Mouse (Mus musculus): ENCODE data around the gene Lhpp. TPM values are rescaled to one million over a fixed set of nuclear protein-coding genes. Genes with fewer than 3 reads are reported as not detected.

Gene Lhpp
- polyA plus RNA-seq, 1 experiment: 4.7 TPM

DNA sequence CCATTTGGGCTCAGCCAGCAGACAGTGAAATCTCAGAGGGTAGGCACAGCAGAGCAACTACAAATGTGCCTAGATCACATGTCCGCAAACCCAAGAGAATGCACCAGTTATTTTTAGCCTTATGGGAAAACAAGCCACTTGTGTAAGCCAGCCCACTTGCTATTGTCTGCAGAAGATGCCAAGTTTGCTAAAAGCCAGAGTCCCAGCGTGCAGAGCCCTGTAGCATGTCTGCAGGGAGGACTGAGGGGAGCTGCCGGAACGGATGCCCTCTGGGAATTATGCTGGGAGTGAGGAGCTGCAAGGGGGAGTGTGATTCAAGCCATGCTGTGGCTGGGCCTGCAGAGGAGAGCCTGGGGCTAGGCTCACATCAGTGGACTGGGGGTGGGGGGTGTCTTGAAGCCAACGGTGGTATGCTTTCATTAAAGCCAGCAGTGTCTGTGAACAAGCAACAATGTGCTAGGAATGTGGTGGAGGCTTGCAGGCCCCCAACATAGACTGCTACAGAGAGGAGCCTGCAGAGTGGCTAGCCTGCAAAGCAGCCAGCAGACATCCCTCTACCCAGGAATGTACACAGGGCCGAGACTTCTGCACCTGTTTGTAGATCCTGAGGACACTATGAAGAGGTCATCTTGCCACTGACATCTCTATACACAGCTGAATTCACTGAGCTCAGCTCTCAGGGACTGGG, 103.9 kb downstream of the Lhpp start:
- H3K27me3 ChIP-seq (ENCODE audit: control insufficient read depth, insufficient read depth, insufficient read length): no peaks in the 10 kb centered on the region
- no peak overlapping the region for H3ac ChIP-seq (ENCODE audit: control insufficient read depth, insufficient read length)
- peak overlapping the region; percentile 61 for H3K4me2 ChIP-seq (ENCODE audit: low read depth)
- no peaks in the 10 kb centered on the region for H3K79me2 ChIP-seq (ENCODE audit: control insufficient read depth, insufficient read depth)
- TF ChIP-seq CEBPB (IDR thresholded peaks at IDR 0.05; ENCODE audit: insufficient read depth, poor library complexity, severe bottlenecking) (peak; percentile 36; the same call in 1 of the 2 replicates), MYOG (IDR thresholded peaks at IDR 0.05; ENCODE audit: control insufficient read depth in 1 of 3, insufficient read depth in 1 of 3, insufficient read length in 2 of 3, low read depth in 2 of 3) (peak in 1 of 3 experiments; percentile 55), MYOD1 (IDR thresholded peaks at IDR 0.05; ENCODE audit: control insufficient read depth in 1 of 3, insufficient read length in 2 of 3, low read depth in 2 of 3) (peak in 2 of 3 experiments; percentile 32 to 41), E2F4 (IDR thresholded peaks at IDR 0.05; ENCODE audit: insufficient read depth) (no peak), REST (IDR thresholded peaks at IDR 0.05; ENCODE audit: insufficient read depth, insufficient read length) (no peak), POLR2AphosphoS2 (IDR thresholded peaks at IDR 0.05; ENCODE audit: insufficient read length, low read depth) (no peak), TCF12 (IDR thresholded peaks at IDR 0.05; ENCODE audit: insufficient read depth, poor library complexity, severe bottlenecking) (no peak), SRF (IDR thresholded peaks at IDR 0.05; ENCODE audit: control insufficient read depth, insufficient read length, low read depth) (no peak), TCF3 (IDR thresholded peaks at IDR 0.05; ENCODE audit: insufficient read length, low read depth) (no peak), USF1 (IDR thresholded peaks at IDR 0.05; ENCODE audit: low read depth) (peak; percentile 65)
- no peaks in the 10 kb centered on the region for H3K36me3 ChIP-seq (ENCODE audit: control insufficient read depth, insufficient read depth)
- no peak overlapping the region for H3K4me3 ChIP-seq

DNA sequence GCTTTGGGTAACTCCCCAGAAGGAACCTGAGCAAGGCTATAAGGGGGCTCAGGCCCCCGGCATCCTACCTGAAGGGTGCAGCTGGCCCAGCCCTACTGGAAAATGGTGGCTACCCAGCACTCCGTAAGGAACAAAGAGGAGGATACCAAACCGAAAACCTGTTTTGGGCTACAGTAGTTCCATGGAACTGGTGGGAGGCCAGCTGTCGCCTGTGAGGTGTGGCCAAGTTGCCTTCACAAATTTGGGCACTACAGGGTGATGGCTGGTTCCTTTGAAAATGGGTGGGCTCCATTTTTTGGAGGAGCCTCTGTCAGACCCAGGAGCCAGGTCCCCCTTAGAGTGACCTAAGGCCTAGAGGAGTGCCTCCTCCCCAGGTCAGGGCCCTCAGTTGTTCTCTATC, 104.8 kb downstream of the Lhpp start:
- Histone ChIP-seq H3K36me3 (ENCODE audit: control insufficient read depth, insufficient read depth) (no peaks in the 10 kb centered on the region), H3K4me2 (ENCODE audit: low read depth) (peak overlapping the region; percentile 61), H3K79me2 (ENCODE audit: control insufficient read depth, insufficient read depth) (no peaks in the 10 kb centered on the region), H3K27me3 (ENCODE audit: control insufficient read depth, insufficient read depth, insufficient read length) (no peaks in the 10 kb centered on the region), H3ac (ENCODE audit: control insufficient read depth, insufficient read length) (no peak overlapping the region), H3K4me3 (no peak overlapping the region)
- TF ChIP-seq TCF12 (IDR thresholded peaks at IDR 0.05; ENCODE audit: insufficient read depth, poor library complexity, severe bottlenecking): no peak
- TF ChIP-seq E2F4 (IDR thresholded peaks at IDR 0.05; ENCODE audit: insufficient read depth): no peak
- TF ChIP-seq REST (IDR thresholded peaks at IDR 0.05; ENCODE audit: insufficient read depth, insufficient read length): no peak
- TF ChIP-seq USF1 (IDR thresholded peaks at IDR 0.05; ENCODE audit: low read depth): no peak
- TF ChIP-seq MYOG (IDR thresholded peaks at IDR 0.05; ENCODE audit: control insufficient read depth in 1 of 3, insufficient read depth in 1 of 3, insufficient read length in 2 of 3, low read depth in 2 of 3): peak in 1 of 3 experiments; percentile 68
- TF ChIP-seq POLR2A (IDR thresholded peaks at IDR 0.05; ENCODE audit: insufficient read length, low read depth): no peak
- peak in 2 of 3 experiments; percentile 36 to 61 for TF ChIP-seq MYOD1 (IDR thresholded peaks at IDR 0.05; ENCODE audit: control insufficient read depth in 1 of 3, insufficient read length in 2 of 3, low read depth in 2 of 3)
- no peak for TF ChIP-seq POLR2AphosphoS2 (IDR thresholded peaks at IDR 0.05; ENCODE audit: insufficient read length, low read depth)
- no peak for TF ChIP-seq CEBPB (IDR thresholded peaks at IDR 0.05; ENCODE audit: insufficient read depth, poor library complexity, severe bottlenecking)

DNA sequence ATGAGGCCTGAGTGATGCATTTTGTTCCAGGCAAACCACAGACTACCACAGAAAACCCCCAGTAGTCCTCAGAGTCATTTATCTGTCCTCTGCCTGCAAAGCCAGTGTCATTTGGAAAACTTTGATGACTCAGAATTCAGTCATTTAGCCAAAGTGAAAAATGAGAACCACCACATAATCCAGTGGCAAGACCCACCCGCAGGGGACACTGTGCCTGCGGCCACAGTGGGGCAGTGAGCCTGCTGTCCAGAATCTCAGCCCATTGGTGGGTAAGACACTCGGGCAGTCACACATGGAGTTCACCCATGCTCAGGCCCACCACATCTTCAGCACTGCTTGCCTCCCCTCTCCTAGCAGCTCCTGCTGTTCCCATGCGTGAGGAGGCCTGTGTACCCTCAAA, 109.1 kb downstream of the Lhpp start:
- H3K4me3 ChIP-seq: peak overlapping the region; percentile 11
- no peaks in the 10 kb centered on the region for H3K79me2 ChIP-seq (ENCODE audit: control insufficient read depth, insufficient read depth)
- H3K4me2 ChIP-seq (ENCODE audit: low read depth): peak overlapping the region; percentile 58
- no peak for TF ChIP-seq REST (IDR thresholded peaks at IDR 0.05; ENCODE audit: insufficient read depth, insufficient read length)
- peak; percentile 65 for TF ChIP-seq POLR2A (IDR thresholded peaks at IDR 0.05; ENCODE audit: insufficient read length, low read depth)
- TF ChIP-seq TCF12 (IDR thresholded peaks at IDR 0.05; ENCODE audit: insufficient read depth, poor library complexity, severe bottlenecking): peak; percentile 35
- no peak for TF ChIP-seq USF1 (IDR thresholded peaks at IDR 0.05; ENCODE audit: low read depth)
- TF ChIP-seq E2F4 (IDR thresholded peaks at IDR 0.05; ENCODE audit: insufficient read depth): no peak
- TF ChIP-seq TCF3 (IDR thresholded peaks at IDR 0.05; ENCODE audit: insufficient read length, low read depth): no peak
- peak; percentile 81 for TF ChIP-seq POLR2AphosphoS2 (IDR thresholded peaks at IDR 0.05; ENCODE audit: insufficient read length, low read depth)
- no peak for TF ChIP-seq MAX (IDR thresholded peaks at IDR 0.05; ENCODE audit: low read depth)
- TF ChIP-seq MYOG (IDR thresholded peaks at IDR 0.05; ENCODE audit: control insufficient read depth in 1 of 3, insufficient read depth in 1 of 3, insufficient read length in 2 of 3, low read depth in 2 of 3): peak in 2 of 3 experiments; percentile 17 to 86
- TF ChIP-seq MYOD1 (IDR thresholded peaks at IDR 0.05; ENCODE audit: control insufficient read depth in 1 of 3, insufficient read length in 2 of 3, low read depth in 2 of 3): peak in 2 of 3 experiments; percentile 26 to 71
- H3K27me3 ChIP-seq (ENCODE audit: control insufficient read depth, insufficient read depth, insufficient read length): no peaks in the 10 kb centered on the region
- no peak overlapping the region for H3ac ChIP-seq (ENCODE audit: control insufficient read depth, insufficient read length)
- no peaks in the 10 kb centered on the region for H3K36me3 ChIP-seq (ENCODE audit: control insufficient read depth, insufficient read depth)

GRCm38 (mm10) chr7:132720562-132720961, 110.1 kb downstream of the Lhpp start:
- Histone ChIP-seq H3K4me2 (ENCODE audit: low read depth) (peak overlapping the region; percentile 58), H3K27me3 (ENCODE audit: control insufficient read depth, insufficient read depth, insufficient read length) (no peaks in the 10 kb centered on the region), H3K36me3 (ENCODE audit: control insufficient read depth, insufficient read depth) (no peaks in the 10 kb centered on the region), H3ac (ENCODE audit: control insufficient read depth, insufficient read length) (no peak overlapping the region), H3K79me2 (ENCODE audit: control insufficient read depth, insufficient read depth) (no peaks in the 10 kb centered on the region), H3K4me3 (peak overlapping the region; percentile 11)
- TF ChIP-seq TCF12 (IDR thresholded peaks at IDR 0.05; ENCODE audit: insufficient read depth, poor library complexity, severe bottlenecking) (peak; percentile 92), MYOG (IDR thresholded peaks at IDR 0.05; ENCODE audit: control insufficient read depth in 1 of 3, insufficient read depth in 1 of 3, insufficient read length in 2 of 3, low read depth in 2 of 3) (peak in 2 of 3 experiments; percentile 90 to 94), POLR2AphosphoS2 (IDR thresholded peaks at IDR 0.05; ENCODE audit: insufficient read length, low read depth) (peak; percentile 27), TCF3 (IDR thresholded peaks at IDR 0.05; ENCODE audit: insufficient read length, low read depth) (peak; percentile 66), MAX (IDR thresholded peaks at IDR 0.05; ENCODE audit: low read depth) (no peak), POLR2A (IDR thresholded peaks at IDR 0.05; ENCODE audit: insufficient read length, low read depth) (peak; percentile 21), MYOD1 (IDR thresholded peaks at IDR 0.05; ENCODE audit: control insufficient read depth in 1 of 3, insufficient read length in 2 of 3, low read depth in 2 of 3) (peak in 2 of 3 experiments; percentile 89 to 97), CEBPB (IDR thresholded peaks at IDR 0.05; ENCODE audit: insufficient read depth, poor library complexity, severe bottlenecking) (no peak)

All from myocyte (in vitro differentiated cells).